Mouse (Mus musculus) hindbrain, embryonic 16.5 days (tissue): ENCODE measurements around the gene Ctss. TPM values are rescaled to one million over a fixed set of nuclear protein-coding genes. Genes with fewer than 3 reads are reported as not detected.
A peak's percentile ranks its signal among the peaks of the same experiment; 100 is the strongest.

Experiments used
- ATAC-seq: fragments of 200-750 bp; cut with Nextera tagmentation; 2 replicates; pipeline ENCODE4 v1.8.0; 2017; ENCODE audit warnings: moderate TSS enrichment, moderate library complexity
- H3K27ac ChIP-seq: fragments of 300-500 bp; sonication (generic); 2 replicates; pipeline ENCODE4 v1.5.1; 2014; ENCODE audit warnings: low read depth, mild to moderate bottlenecking, control low read depth, low read length, moderate library complexity
- H3K27me3 ChIP-seq: fragments of 300-500 bp; sonication (generic); replicated peaks from 2 replicates; pipeline ENCODE4 v1.6.1; 2014; ENCODE audit warnings: low read length; ENCODE audit not compliant: control insufficient read depth, insufficient read depth
- H3K36me3 ChIP-seq: fragments of 300-500 bp; sonication (generic); 2 replicates; pipeline ENCODE4 v1.6.1; 2014; ENCODE audit warnings: mild to moderate bottlenecking, low read length, moderate library complexity, mixed read lengths; ENCODE audit not compliant: control insufficient read depth, insufficient read depth
- H3K4me1 ChIP-seq: fragments of 300-500 bp; sonication (generic); 2 replicates; pipeline ENCODE4 v1.6.1; 2014; ENCODE audit warnings: low read depth, low read length; ENCODE audit not compliant: control insufficient read depth, insufficient read depth
- H3K4me2 ChIP-seq: fragments of 300-500 bp; sonication (generic); 2 replicates; pipeline ENCODE4 v1.6.1; 2014; ENCODE audit warnings: mild to moderate bottlenecking, low read length, control low read depth, moderate library complexity
- H3K4me3 ChIP-seq: fragments of 300-500 bp; sonication (generic); 2 replicates; pipeline ENCODE4 v1.5.1; 2014; ENCODE audit warnings: mild to moderate bottlenecking, low read length, control low read depth, moderate library complexity
- H3K9ac ChIP-seq: fragments of 300-500 bp; sonication (generic); 2 replicates; pipeline ENCODE4 v1.6.1; 2014; ENCODE audit warnings: low read depth, mild to moderate bottlenecking, control low read depth, low read length, moderate library complexity
- H3K9me3 ChIP-seq: fragments of 300-500 bp; sonication (generic); 2 replicates; pipeline ENCODE4 v1.6.1; 2014; ENCODE audit warnings: mild to moderate bottlenecking, low read length, moderate library complexity; ENCODE audit not compliant: control insufficient read depth
- WGBS: fragments of 180-500 bp; shearing (Covaris S2); extraction: QIAGEN DNeasy Blood & Tissue Kit; methylation state at CpG from one replicate; pipeline ENCODE4 v1.1.7; 2014; 5-methylcytosine and 5-hydroxymethylcytosine counted together
- polyA plus RNA-seq: library from polyadenylated mRNA; unstranded; fragments of >200 nt; fragmentation: Nextera tagmentation; extraction: Ambion mirVana; gene quantifications from 2 replicates; pipeline ENCODE4 v1.2.1, GENCODE M21; 2015

The Ctss gene
- polyA plus RNA-seq, 1 experiment from 2014 or later: 16.3 TPM

DNA sequence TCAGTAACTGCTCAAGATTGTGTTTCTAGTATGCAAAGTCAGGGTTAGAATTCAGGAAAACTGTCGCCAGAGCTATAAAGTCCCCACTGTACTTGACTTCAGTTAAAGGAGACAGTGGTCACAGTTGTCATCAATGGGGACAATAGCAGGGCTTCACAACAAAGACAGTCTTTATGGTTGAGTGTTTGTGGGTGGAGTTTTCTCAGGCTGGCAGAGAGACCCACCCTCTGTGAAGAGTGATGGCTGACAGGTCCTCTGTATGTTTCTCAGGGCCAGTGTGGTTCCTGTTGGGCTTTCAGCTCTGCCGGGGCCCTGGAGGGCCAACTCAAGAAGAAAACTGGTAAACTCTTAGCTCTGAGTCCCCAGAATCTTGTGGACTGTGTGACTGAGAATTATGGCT lies 24.3 kb upstream of the Ctss start:
- no peaks in the 10 kb centered on the region for H3K27me3 ChIP-seq
- H3K9ac ChIP-seq: no peak overlapping the region
- no peaks in the 10 kb centered on the region for H3K9me3 ChIP-seq
- H3K4me1 ChIP-seq: no peaks in the 10 kb centered on the region
- H3K4me3 ChIP-seq: no peak overlapping the region
- WGBS: 23% methylated on average over 2 of the region's 2 CpGs
- no peak overlapping the region for H3K27ac ChIP-seq
- no peak overlapping the region for H3K4me2 ChIP-seq
- H3K36me3 ChIP-seq: no peaks in the 10 kb centered on the region
- no peak for ATAC-seq

DNA sequence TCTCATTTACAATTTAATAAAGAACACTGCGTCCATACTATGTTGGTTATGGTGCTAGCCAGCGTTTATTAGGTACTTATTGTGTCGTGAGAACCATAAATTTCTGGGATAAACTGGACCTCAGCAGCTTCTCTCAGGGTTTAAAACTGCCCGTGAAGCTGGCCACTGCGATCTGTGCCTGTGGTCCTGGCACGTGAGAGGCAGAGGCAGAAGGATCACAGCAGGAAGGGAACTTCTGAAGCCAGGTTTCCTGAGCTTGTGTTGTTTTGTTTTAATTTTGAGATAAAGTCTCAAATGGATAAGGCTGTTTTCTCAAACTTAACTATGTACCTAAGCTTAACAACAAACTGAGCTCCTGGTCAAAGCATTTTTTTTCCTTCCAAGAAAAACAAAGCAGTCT lies 17.2 kb upstream of the Ctss start:
- no peaks in the 10 kb centered on the region for H3K27me3 ChIP-seq
- no peaks in the 10 kb centered on the region for H3K4me1 ChIP-seq
- no peak overlapping the region for H3K4me3 ChIP-seq
- H3K36me3 ChIP-seq: no peaks in the 10 kb centered on the region
- no peak overlapping the region for H3K9ac ChIP-seq
- no peaks in the 10 kb centered on the region for H3K9me3 ChIP-seq
- no peak for ATAC-seq
- 75% methylated on average over 6 of the region's 6 CpGs for WGBS
- H3K4me2 ChIP-seq: no peak overlapping the region
- no peak overlapping the region for H3K27ac ChIP-seq

DNA sequence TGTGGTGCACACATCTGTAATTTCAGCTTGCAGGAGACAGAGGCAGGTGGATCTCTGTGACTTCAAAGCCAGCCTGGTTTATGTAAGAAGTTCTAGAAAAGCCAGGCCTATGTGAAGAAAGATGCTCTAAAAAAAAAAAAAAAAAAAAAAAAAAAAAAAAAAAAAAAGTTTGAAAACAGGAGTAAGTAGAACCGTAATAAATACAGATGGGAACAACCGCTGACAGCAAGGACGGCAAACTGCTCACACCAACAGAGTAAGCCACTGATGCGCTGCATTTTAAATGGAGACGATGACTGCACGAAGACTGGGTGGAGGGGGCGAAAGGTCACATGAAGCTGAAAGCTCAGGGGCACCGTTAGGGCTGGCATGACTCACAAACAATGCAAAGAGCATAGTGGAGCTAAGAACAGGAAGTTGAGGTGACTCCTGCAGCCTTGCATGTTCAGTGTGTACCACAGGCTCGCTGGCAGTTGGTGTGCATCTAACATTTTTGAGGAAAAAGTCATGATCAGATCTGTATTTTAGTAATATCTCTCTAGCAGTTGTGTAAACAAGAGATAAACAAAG lies 14.9 kb upstream of the Ctss start:
- no peaks in the 10 kb centered on the region for H3K27me3 ChIP-seq
- no peak overlapping the region for H3K27ac ChIP-seq
- no peak overlapping the region for H3K4me2 ChIP-seq
- WGBS: 63% methylated on average over 9 of the region's 9 CpGs
- no peaks in the 10 kb centered on the region for H3K36me3 ChIP-seq
- no peaks in the 10 kb centered on the region for H3K4me1 ChIP-seq
- H3K9ac ChIP-seq: no peak overlapping the region
- no peak for ATAC-seq
- no peaks in the 10 kb centered on the region for H3K9me3 ChIP-seq
- no peak overlapping the region for H3K4me3 ChIP-seq

DNA sequence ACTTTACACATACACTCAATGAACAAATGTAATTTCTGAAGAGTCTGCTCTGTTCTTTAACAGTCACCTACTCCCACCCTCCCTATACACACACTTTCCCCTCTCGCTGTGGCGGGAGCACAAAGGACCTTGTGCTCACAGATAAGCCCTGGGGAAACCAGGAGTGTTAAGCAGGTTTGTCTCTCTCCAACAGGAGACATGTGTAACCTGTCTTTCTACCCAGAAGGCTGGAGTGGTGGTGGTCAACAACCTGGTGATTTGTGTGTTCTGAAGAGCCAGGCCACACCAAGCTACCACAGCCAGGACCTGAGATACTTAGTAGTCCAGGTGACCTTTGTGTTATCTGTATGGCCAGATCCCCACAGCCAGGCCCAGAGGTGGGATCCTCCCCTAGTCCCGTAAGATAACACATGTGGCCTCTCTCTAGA lies 10.0 kb upstream of the Ctss start:
- Histone ChIP-seq H3K9me3 (no peaks in the 10 kb centered on the region), H3K4me1 (no peaks in the 10 kb centered on the region), H3K9ac (no peak overlapping the region)

DNA sequence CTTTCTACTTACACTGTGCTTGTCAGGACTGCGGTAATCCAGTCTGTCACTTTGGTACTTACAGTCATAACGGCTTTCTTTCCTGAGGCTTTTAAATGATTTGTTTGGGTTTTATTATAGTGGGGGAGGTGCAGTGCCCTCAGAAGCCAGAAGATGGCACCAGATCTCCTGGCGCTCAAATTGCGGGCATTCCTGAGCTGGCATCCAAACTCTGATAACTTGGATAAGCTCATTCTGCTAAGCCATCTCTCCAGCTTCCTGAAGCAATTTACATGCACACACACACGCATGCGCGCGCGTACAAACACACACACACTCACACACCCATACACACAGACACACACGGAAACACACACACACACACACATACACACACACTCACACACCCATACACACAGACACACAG lies 9.1 kb upstream of the Ctss start:
- Histone ChIP-seq H3K36me3 (no peaks in the 10 kb centered on the region), H3K9ac (no peak overlapping the region), H3K4me2 (no peak overlapping the region), H3K27me3 (no peaks in the 10 kb centered on the region), H3K9me3 (no peaks in the 10 kb centered on the region), H3K27ac (no peak overlapping the region), H3K4me1 (no peaks in the 10 kb centered on the region), H3K4me3 (no peak overlapping the region)
- 14% methylated on average over 10 of the region's 10 CpGs for WGBS
- ATAC-seq: peak; percentile 85

More for the DNA sequence above, 10.0 kb upstream of the Ctss start:
- H3K27me3 ChIP-seq: no peaks in the 10 kb centered on the region
- no peaks in the 10 kb centered on the region for H3K36me3 ChIP-seq
- no peak overlapping the region for H3K4me3 ChIP-seq
- no peak for ATAC-seq
- WGBS: 90% methylated on average over 3 of the region's 3 CpGs
- H3K4me2 ChIP-seq: no peak overlapping the region
- H3K27ac ChIP-seq: no peak overlapping the region

DNA sequence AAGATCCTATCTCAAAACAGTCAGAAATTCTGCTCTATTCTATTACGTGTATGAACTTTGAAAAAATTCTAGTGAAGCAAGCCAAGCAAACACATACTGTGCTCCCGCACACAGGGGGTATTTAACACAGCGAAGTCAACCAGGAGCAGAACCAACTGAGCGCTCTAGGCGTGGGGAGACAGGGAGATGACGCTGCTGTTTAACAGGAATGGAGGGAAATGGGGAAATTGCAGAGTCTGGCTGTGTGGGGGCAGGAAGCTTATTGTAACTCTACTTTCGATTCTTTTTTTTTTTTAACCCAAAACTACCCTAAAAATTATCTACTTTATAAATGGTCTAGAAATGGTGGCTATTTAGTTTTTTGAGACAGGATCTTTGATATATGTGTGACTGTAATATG lies 7.7 kb upstream of the Ctss start:
- Histone ChIP-seq H3K9me3 (no peaks in the 10 kb centered on the region), H3K36me3 (no peaks in the 10 kb centered on the region), H3K4me2 (no peak overlapping the region), H3K27ac (no peak overlapping the region), H3K27me3 (no peaks in the 10 kb centered on the region), H3K4me1 (no peaks in the 10 kb centered on the region), H3K4me3 (no peak overlapping the region), H3K9ac (no peak overlapping the region)
- no peak for ATAC-seq
- 82% methylated on average over 7 of the region's 7 CpGs for WGBS

DNA sequence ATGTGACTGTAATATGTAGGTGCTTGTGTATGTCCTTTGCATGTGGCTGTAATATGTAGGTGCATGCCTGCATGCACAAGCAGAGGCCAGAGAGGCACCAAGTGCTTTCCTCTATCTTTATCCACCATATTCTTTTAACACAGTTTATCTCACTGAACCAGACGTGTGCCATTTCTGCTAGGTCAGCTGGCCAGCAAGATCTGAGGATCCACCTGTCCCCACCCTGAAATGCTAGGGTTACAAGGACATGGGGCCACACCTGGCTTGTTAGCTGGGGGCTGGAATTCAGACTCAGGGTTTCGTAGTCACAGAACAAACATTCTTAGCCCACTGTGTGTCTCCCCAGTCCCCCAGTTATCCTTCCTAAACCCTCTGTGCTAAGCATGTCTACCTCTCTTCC lies 7.3 kb upstream of the Ctss start:
- Histone ChIP-seq H3K36me3 (no peaks in the 10 kb centered on the region), H3K27me3 (no peaks in the 10 kb centered on the region), H3K4me3 (no peak overlapping the region), H3K9ac (no peak overlapping the region), H3K9me3 (no peaks in the 10 kb centered on the region), H3K4me2 (no peak overlapping the region), H3K27ac (no peak overlapping the region), H3K4me1 (no peaks in the 10 kb centered on the region)
- ATAC-seq: no peak
- WGBS: 88% methylated on average over 2 of the region's 2 CpGs

DNA sequence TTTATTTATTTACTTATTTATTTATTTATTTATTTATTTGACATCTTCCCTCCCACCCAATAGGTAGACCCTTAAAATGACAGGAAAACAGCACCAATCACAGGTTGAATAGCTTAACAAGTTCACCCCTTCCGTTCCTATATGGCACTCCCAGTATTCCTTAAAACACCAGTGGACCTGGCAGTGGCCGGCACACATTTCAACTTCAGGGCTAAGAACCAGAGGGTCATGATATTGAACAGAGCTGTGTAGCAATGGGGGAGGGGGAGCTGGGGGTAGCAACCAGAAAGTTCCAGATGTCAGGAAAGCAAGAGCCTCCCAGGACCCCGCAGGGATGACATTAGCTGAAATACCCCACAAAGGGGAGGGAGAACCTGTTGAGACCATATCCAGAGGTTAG lies 6.5 kb upstream of the Ctss start:
- Histone ChIP-seq H3K4me3 (no peak overlapping the region), H3K4me1 (no peaks in the 10 kb centered on the region), H3K9ac (no peak overlapping the region), H3K27ac (no peak overlapping the region), H3K9me3 (no peaks in the 10 kb centered on the region), H3K36me3 (no peaks in the 10 kb centered on the region), H3K27me3 (no peaks in the 10 kb centered on the region), H3K4me2 (no peak overlapping the region)
- ATAC-seq: no peak
- 88% methylated on average over 3 of the region's 3 CpGs for WGBS

DNA sequence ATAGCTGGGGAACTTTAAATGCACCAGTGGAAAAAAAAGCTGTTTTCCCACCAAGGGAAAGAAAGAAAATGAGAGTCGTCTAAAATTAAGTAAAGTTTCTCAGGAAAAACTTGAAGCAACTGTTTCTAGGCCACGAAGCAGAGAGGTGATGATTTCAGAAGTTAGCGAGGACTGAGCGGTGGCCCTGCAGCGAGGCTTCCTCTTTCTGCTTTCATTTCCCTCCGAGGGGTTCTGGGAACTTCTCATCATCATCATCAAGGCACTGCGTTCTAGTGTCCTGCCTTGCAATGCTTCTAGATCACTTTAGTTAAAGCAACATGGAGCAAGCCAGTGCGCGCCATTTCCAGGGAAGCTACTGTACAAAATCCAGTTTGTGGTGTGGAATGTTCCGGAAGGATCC lies 5.4 kb upstream of the Ctss start:
- no peak overlapping the region for H3K4me3 ChIP-seq
- WGBS: 94% methylated on average over 10 of the region's 10 CpGs
- no peak overlapping the region for H3K4me2 ChIP-seq
- H3K36me3 ChIP-seq: no peaks in the 10 kb centered on the region
- no peaks in the 10 kb centered on the region for H3K9me3 ChIP-seq
- no peak overlapping the region for H3K9ac ChIP-seq
- ATAC-seq: no peak
- no peak overlapping the region for H3K27ac ChIP-seq
- no peaks in the 10 kb centered on the region for H3K4me1 ChIP-seq
- no peaks in the 10 kb centered on the region for H3K27me3 ChIP-seq

DNA sequence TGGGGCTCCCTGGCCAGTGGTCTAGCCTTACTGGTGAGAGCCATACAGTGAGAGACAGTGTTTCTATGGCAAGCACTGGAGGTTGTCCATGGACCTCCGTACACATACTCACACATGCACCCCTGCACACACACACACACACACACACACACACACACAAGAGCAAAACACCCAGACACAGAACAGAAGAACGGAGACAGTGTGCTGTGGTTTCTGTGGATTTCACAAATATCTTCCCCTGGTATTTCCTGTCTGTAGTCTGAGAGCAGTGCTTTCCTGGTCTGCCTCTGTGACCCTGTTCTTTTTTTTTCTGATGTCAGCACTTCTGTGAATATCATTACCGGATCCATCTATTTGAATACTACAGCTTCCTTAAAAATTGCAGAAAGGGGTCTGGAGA lies 2.9 kb upstream of the Ctss start:
- 80% methylated on average over 3 of the region's 3 CpGs for WGBS
- Histone ChIP-seq H3K36me3 (no peaks in the 10 kb centered on the region), H3K27ac (no peak overlapping the region), H3K27me3 (no peaks in the 10 kb centered on the region), H3K4me2 (no peak overlapping the region), H3K4me3 (no peak overlapping the region), H3K9me3 (no peaks in the 10 kb centered on the region), H3K9ac (no peak overlapping the region), H3K4me1 (no peaks in the 10 kb centered on the region)
- no peak for ATAC-seq
